Mouse (Mus musculus) left cerebral cortex, postnatal 25 days (tissue): ENCODE measurements at regions not wholly inside any gene's neighbourhood (a gene's known extent, or its start where the extent isn't known, plus 50 kb on each side); places are given as distances from the start of the nearest gene placed in this dataset.

ENCODE experiments used
- DNase-seq, 2 experiments: peaks; one replicate each; pipeline ENCODE4 v3.0.0; 2022; ENCODE audit warnings: low spot score in 2 of 2, mixed read lengths in 1 of 2
- intact Hi-C: fragments of 180-260 bp; cut with DNase I; formaldehyde crosslinking; loops from one replicate; pipeline ENCODE4 v1.15.1; 2025

DNA sequence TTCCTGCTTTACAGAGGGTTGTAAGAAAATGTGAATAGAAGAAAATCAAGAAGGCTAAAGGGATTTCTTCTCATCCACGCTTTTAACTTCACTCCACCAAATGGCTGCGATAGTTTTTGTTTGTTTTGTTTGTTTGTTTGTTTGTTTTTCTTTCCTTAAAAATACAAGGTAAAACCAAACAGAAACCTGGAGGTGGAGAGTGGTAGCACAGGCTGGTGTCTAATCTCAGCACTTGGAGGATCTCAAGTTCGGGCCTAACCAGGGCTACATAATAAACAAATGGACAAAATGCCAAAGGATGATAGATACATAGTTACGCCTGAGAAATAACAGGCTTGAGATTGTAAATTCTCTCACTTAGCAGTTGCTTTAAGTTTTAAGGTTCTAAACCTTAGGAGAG is 50.8 kb upstream of the Mboat1 start:
- DNase-seq: no peak
- intact Hi-C loops: loop anchor here (1.0 to 10.0 kb wide), 3 partner anchors 100 to 439 kb away; partner anchors contain the start of gene Cdkal1

DNA sequence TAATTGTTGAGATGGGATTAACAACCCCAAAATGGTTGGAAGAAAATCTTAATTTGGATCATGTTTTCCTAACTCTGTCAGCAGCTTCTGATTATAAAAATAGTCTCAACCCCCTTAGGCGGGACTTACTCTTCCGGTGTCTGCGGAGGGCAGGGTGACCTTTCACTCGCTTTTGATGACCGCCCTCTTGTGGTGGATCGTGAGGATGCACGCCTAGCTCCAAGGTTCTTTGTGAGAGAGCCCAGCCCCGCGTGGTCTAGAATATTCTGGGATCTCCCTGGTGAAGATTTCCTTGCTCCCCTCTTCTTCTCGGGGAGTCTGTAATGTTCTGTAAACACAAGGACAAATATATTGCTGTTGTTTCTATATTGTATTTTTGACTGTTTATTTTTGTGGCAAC is 51.3 kb upstream of the Mboat1 start:
- peak; percentile 82 to 83 for DNase-seq
- intact Hi-C loops: loop anchor here (1.0 to 10.0 kb wide), 3 partner anchors 100 to 440 kb away; partner anchors contain the start of gene Cdkal1

DNA sequence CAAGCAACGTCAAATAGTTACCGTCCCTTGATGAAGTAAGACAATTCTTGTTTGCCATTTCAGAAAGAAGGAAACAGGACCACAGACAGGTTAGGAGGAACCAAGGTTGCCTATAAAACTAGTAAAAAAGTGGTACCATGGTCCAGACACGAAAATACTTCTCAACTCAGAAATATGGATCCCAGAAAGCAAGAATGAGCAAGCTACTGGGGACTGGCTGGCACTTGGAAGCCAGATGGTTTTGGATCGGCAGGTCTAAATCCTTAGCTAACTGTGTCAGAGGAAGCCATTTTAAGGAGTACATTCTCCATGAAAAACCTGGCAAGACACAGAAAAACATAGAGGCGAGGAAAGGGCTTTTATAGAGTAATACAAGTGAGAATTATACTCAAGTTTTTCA is 51.9 kb upstream of the Mboat1 start:
- intact Hi-C loops: loop anchor here (10.0 kb wide), 1 partner anchor 440 kb away; no protein-coding TSS in a partner anchor

DNA sequence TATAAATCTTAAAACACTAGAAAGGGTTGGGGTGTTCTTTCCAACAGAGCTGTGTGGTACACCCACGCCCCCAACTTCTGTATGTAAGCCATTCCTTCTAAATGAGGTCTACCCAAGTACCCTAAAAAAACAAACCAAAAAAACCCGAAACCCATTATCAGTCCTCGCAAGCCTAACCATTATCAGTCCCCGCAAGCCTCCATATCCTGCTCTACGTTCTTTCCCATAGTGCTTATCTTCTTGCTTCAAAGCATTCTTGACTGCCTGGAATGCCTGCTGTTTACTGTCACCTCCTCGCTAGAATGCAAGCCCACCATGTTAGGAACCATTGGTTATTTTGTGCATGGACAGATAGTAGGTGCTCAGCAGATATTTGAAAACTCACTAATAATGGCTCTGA is 52.3 kb upstream of the Mboat1 start:
- intact Hi-C loops: loop anchor here (10.0 kb wide), 1 partner anchor 441 kb away; no protein-coding TSS in a partner anchor

More for the DNA sequence above, 51.9 kb upstream of the Mboat1 start:
- no peak for DNase-seq

DNA sequence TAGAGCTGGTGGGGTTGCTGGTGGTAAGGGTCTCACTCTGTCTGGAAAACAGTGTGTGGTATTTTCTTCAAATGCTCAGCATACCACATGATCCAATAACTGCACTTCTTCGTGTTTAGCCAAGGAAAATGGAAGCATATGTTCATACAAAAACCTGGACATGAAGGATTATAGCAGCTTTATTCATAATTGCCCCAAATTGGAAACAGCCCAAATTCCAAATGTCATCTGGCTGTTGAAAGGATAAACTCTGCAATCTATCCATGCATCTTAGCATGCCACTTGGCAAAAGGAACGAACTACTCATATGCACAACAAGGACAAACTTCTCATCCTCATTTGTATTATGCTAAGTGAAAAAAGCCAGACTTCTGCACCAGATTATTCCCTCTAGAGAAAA is 53.5 kb upstream of the Mboat1 start:
- no peak for DNase-seq
- intact Hi-C loops: loop anchor here (10.0 kb wide), 1 partner anchor 442 kb away; no protein-coding TSS in a partner anchor

More for the DNA sequence above, 52.3 kb upstream of the Mboat1 start:
- no peak for DNase-seq

DNA sequence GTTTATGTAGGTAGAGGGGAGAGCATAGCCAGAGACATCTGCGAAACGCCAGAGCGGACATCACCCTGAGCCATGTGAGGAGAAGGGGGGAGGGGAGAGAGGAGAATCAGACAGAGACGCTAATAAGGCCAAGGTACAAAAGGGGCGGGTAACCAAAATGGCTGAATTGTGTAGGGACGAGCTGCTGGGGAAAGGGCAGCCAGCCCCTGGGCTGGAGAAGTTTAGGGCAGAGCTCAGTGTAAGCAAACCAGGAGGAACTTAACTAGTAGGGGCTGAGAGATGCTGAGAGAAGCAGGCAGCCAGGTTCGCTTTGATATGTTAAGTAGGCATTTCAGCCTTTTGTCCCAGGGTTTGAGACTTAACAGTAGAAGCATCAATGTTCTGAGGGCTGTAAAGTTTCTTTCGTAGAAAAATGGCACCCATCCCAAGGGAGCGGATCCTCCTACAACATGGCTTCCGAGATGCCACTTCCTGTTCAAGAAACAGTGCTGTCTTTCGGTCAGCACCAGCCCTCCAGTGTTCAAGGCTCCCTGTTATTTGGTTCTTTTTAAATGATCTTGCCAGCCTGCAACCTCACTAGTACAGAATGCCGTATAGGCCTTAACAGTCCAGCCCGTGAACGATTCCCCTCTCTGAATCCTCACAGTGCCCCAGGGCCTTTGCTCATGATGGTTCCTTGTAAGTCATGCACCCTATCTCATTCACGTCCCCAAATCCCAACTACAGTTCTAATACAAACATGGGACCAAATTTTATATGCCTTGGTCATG is 55.4 kb upstream of the Mboat1 start:
- intact Hi-C loops: loop anchor here (10.0 kb wide), 1 partner anchor 444 kb away; no protein-coding TSS in a partner anchor
- no peak for DNase-seq

DNA sequence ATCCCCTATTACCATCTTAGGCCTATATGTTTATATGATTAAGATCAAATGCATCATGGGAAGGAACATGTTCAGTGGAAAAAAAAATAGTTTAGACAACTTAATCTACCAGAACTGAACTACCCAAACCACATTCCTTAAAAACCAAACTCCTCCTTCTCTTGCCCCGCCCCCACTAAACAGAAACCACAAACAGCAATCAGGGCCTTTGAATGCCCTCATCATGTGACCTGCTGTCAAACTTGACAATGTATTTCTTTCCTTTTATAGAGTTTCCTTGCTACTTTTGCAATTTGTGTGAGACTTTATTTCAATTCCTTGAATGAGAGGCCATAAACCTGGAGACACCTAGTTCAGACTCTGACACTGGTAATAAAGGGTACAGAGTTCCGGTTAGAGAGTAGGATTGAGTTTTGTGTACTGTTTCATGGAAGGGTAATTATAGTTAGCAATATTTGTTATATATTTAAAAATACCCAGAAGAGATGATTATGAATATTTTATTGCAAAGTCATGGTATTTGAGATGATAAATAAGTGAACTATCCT is 61.7 kb upstream of the Mboat1 start:
- intact Hi-C loops: no loop called here
- DNase-seq: no peak

DNA sequence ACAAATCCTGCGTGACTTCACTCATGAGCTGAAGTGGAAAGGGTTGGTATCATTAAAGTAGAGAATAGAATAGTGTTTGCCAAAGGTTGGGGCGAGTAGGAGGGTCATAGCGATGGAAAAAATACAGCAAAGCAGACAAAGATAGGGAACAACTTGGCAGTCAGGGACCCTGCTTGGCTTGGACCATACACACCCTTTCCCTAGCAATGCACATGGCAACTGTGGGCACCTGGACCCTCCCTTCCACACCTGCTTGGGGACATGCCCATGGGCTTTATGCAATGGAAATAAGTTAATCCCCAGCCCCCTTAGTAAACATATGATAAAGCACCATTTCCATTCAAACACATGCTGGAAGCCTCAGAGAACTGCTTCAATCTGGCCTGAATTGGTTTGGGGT is 62.2 kb upstream of the Mboat1 start:
- no peak for DNase-seq
- intact Hi-C loops: no loop called here

DNA sequence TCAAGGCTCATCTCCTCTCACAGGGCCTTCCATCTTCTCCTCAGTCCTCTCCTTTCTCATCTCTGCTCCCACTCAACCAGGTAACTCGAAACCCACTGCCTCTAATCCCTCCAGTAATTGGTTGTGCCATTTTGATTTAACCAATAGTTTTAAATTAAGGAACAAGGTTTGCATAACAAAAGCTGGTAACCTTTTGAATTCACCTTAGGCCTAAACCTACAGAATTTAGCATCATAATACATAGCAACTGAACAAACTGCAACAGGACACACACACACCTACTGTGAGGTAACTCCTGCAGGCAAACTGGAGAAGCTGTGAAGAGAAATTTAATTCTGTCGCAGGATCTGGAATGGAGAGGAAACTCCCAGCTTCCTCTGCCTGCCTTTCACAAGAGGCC is 66.9 kb upstream of the Mboat1 start:
- no peak for DNase-seq
- intact Hi-C loops: no loop called here

DNA sequence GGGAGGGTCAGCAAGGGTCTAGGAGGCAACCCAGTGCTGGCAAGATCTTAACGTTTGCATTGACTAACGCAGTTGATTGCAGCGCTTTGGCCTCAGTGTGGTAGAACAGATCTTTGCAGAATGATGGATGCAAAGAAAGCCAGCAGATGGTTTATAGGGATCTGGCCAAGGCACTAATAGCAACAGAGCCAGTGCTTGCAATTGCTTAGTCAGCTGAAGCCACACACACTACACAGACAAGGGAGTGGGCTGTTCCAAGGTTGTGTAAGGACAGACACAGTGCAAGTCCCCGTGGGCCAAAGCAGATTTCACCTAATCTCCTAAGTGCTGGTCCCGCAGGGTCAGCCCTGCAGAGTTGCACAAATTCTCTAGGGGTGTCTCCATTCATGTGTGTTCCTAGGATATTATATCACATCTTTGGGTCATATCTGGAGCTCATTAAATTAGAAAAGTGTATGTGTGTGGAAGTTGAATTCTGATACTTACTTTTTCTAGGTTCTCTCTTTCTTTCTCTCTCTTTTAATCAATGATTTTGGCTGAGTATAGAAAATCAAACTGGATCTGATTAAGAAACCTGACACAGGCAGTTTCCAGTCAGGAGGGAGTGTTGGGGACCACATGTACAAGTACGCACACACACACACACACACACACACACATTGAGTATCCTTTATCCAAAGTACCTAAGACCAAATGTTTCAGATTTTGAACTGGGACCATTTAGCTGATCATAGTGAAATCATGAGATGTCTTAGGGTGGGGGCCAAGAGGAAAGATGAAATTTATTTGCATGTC is 68.5 kb upstream of the Mboat1 start:
- no peak for DNase-seq
- intact Hi-C loops: no loop called here

DNA sequence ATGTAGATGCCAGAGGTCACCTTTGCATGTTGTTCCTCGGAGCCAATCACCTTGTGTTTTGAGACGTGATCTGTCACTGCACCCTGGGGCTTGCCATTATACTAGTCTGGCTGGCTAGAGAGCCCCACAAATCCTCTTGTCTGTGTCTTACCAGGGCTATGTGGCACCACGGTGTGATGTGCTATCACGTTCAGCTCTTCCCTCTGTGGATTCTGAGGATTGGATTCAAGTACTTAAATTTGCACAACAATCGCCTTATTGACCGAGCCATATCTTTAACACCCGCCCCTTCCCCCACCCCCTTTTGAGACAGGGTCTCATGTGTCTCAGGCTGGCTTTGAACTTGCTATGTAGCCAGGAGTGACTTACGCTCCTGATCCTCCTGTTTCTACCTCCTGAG is 70.8 kb upstream of the Mboat1 start:
- intact Hi-C loops: no loop called here
- DNase-seq: no peak

DNA sequence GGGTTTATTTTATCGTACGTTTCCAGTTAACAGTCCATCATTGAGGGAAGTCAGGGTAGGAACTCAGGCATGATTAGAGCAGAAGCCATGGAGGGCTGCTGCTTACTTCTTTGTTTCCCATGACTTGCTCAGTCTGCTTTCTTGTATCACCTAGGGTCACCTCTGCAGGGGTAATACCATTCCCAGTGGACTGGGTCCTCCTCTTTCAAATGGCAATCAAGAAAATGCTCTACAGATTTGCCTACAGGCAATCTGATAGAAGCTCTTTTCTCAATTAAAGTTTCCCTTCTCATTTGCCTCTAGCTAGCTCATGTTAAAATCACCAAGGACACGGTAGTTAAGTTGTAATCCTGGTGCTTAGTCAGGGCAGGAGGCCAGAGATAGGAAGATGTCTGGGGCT is 72.5 kb upstream of the Mboat1 start:
- intact Hi-C loops: no loop called here
- DNase-seq: no peak

DNA sequence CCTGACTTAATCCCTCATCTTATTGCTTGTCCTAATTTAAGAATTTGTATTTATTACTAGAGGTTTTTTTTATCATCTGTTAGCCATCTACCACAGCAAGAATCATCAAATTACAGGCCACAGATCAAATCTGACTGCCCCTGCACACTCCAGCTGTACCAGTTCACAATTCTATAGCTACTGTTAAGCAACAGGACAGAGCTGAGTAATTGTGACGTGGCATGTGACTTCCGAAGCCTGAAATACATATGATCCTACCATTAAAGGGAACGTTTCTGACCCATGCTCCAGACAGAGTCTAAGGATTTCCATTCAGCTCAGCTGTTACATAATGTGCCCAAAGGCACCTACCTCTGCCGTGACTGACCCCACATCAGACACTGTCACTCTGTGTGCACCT is 74.0 kb upstream of the Mboat1 start:
- intact Hi-C loops: no loop called here
- DNase-seq: no peak

DNA sequence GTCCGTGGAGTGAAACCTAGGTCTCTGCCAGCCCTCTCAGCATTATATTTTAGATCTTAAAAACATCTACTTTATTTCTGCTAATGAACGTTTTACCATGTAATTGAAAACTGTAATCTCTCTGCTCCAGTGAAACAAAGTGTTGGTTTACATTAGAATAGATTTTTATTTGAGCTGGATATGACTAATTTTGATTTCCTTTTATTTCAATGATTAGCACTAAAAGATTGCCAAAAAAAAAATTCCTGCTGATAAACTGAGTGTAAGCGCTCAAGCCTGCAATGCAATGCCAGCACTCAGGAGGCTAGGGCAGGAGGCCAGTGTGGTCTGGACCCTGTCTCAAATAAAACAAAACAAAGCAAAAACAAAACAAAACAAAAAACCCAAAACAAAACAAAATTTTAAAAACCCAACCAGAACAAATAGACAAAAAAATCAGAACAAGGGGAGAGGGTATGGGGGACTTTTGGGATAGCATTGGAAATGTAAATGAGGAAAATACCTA is 69.3 kb upstream of the E2f3 start:
- intact Hi-C loops: no loop called here
- DNase-seq: no peak

DNA sequence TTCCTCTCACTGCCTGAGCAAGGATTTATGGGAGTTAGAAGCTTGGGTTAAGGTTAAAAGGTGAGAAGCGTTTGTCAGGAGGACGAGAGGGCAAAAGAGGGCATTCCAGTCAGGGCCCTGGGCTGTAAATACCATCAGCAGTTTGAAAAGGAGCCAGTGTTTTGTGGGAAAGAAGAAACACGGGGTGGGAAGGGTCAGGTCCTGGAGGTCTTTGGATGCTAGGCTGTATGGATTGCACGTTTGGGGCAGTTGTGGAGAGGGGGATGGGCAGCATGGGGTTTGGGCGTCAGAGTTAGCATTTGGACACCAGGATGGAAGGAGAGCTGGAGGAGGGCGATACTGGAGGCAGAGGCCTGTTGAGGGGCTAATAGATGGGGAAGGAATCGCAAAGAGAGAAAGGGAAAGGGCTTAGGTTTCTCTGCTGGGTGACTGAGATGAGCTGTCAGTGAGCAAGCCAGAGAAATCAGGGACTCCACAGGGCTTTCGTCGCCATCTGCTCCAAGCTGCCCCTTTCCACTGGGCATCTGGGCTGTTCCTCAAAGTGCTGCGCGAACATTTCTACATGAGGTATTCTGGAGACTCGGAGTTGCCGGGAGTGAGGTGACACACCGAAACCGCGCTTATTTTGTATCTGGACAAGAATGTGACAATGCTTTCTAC is 66.2 kb upstream of the E2f3 start:
- intact Hi-C loops: no loop called here
- DNase-seq: no peak

DNA sequence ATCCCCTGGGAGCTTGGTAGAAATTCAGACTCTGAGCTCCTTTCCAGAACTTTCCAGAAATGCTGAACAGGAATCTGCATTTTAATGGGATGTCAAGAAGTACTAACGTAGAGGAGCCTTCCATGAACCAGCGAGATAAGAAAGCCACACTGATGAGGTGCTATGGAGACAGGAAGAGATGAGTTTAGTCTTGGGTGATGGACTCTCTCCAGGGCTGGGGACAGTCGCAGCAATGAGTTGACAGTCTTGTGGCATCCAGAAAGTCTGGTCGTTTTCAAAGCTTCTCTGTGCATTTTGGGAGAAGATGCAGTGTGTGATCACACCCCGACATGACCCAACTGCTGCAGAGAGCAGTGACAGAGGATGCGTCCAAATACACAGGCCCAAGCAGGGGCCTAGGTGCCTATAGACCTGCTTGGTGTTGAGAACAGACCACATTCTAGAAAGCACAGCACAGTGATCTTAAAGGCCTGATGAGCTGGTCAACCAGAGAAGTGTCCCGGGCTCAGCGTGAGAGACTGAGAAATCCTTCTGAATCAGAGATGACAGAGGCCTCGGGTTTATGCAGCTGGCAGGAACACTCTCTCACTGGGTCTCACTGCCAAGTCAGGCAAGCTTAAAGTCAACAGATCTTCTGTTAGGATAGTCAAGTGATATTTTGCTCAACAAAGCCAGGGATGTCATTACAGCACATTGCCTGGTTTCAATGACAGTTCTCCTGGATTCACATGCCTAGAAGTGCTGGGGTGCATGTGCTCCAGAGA is 65.1 kb upstream of the E2f3 start:
- intact Hi-C loops: no loop called here

DNA sequence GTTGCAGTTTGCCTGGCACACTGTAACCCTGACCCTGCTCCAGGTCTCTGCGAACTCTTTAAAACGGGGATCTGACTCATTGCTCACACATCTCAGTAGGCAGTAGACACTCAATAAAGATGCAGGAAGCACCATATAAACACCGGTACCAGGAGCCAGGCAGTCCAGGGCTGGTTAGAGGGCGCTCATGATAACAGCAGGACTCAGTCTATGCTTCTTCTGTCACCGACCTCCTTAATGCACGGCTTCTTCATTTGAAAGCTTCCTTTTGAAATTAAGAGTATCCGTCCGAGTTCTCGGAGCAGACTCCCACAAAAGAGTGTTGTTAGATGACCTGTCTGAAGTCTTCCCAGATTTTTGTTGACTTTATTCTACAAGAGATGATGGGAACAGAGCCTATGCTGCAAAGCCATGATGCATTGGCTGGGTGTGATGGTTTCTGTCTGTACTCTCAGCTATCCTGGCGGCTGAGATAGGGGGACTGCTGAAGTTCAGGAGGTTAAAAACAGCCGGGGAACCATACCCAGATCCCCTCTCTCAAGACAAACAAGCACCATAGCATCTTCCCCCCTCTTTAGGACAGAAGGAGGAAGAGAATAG is 62.5 kb upstream of the E2f3 start:
- intact Hi-C loops: no loop called here
- no peak for DNase-seq

More for the DNA sequence above, 65.1 kb upstream of the E2f3 start:
- DNase-seq: no peak

DNA sequence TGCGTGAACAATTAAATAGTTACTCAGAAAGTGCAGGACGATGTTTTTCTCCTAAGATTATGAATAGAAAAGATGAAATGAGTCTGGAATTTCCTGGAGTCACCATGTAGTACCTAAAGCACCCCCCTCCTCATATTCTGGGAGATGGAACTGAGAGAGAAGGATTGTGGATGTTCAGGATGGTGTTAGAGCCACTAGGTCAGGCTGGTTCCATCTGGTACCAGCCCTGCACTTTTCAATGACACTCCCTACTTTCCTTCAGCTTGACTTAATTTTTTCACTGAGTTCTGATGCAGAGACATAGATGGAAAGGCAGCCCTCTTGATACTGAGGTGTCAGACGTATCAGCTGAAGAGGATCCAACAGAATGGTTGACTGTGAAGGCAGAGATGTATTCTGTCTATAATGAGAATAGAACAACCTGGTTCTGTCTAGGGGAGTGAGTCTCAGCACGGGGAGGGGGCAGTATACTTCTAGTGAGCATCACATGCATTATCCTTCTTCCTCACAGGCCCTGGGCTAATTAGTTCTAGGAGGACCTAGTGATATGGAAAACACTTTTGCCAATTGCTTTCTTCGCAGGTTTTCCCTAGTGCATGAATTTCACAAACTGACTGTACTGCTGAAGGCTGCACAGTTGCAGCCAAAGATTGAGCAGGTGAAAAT is 60.8 kb upstream of the E2f3 start:
- DNase-seq: no peak
- intact Hi-C loops: no loop called here
